Mouse (Mus musculus) hindbrain, embryonic 16.5 days (tissue): Measurements from ENCODE around the gene Tmem14c. TPM values are rescaled to one million over a fixed set of nuclear protein-coding genes. Genes with fewer than 3 reads are reported as not detected.

ENCODE experiments used
- ATAC-seq: fragments of 200-750 bp; cut with Nextera tagmentation; 2 replicates; pipeline ENCODE4 v1.8.0; 2017; ENCODE audit warnings: moderate TSS enrichment, moderate library complexity
- H3K27ac ChIP-seq: fragments of 300-500 bp; sonication (generic); 2 replicates; pipeline ENCODE4 v1.5.1; 2014; ENCODE audit warnings: low read depth, mild to moderate bottlenecking, control low read depth, low read length, moderate library complexity
- H3K27me3 ChIP-seq: fragments of 300-500 bp; sonication (generic); replicated peaks from 2 replicates; pipeline ENCODE4 v1.6.1; 2014; ENCODE audit warnings: low read length; ENCODE audit not compliant: control insufficient read depth, insufficient read depth
- H3K36me3 ChIP-seq: fragments of 300-500 bp; sonication (generic); 2 replicates; pipeline ENCODE4 v1.6.1; 2014; ENCODE audit warnings: mild to moderate bottlenecking, low read length, moderate library complexity, mixed read lengths; ENCODE audit not compliant: control insufficient read depth, insufficient read depth
- H3K4me1 ChIP-seq: fragments of 300-500 bp; sonication (generic); 2 replicates; pipeline ENCODE4 v1.6.1; 2014; ENCODE audit warnings: low read depth, low read length; ENCODE audit not compliant: control insufficient read depth, insufficient read depth
- H3K4me2 ChIP-seq: fragments of 300-500 bp; sonication (generic); 2 replicates; pipeline ENCODE4 v1.6.1; 2014; ENCODE audit warnings: mild to moderate bottlenecking, low read length, control low read depth, moderate library complexity
- H3K4me3 ChIP-seq: fragments of 300-500 bp; sonication (generic); 2 replicates; pipeline ENCODE4 v1.5.1; 2014; ENCODE audit warnings: mild to moderate bottlenecking, low read length, control low read depth, moderate library complexity
- H3K9ac ChIP-seq: fragments of 300-500 bp; sonication (generic); 2 replicates; pipeline ENCODE4 v1.6.1; 2014; ENCODE audit warnings: low read depth, mild to moderate bottlenecking, control low read depth, low read length, moderate library complexity
- H3K9me3 ChIP-seq: fragments of 300-500 bp; sonication (generic); 2 replicates; pipeline ENCODE4 v1.6.1; 2014; ENCODE audit warnings: mild to moderate bottlenecking, low read length, moderate library complexity; ENCODE audit not compliant: control insufficient read depth
- WGBS: fragments of 180-500 bp; shearing (Covaris S2); extraction: QIAGEN DNeasy Blood & Tissue Kit; methylation state at CpG from one replicate; pipeline ENCODE4 v1.1.7; 2014; 5-methylcytosine and 5-hydroxymethylcytosine counted together
- polyA plus RNA-seq: library from polyadenylated mRNA; unstranded; fragments of >200 nt; fragmentation: Nextera tagmentation; extraction: Ambion mirVana; gene quantifications from 2 replicates; pipeline ENCODE4 v1.2.1, GENCODE M21; 2015

The Tmem14c gene
- polyA plus RNA-seq, 1 experiment from 2014 or later: 139 TPM

- H3K9ac ChIP-seq: no peak overlapping the region
- no peak overlapping the region for H3K27ac ChIP-seq
- 92% methylated on average over 4 of the region's 4 CpGs for WGBS
- H3K4me3 ChIP-seq: no peak overlapping the region
- H3K9me3 ChIP-seq: no peaks in the 10 kb centered on the region
- no peak overlapping the region for H3K4me2 ChIP-seq
- no peaks in the 10 kb centered on the region for H3K27me3 ChIP-seq
- no peaks in the 10 kb centered on the region for H3K36me3 ChIP-seq
- no peaks in the 10 kb centered on the region for H3K4me1 ChIP-seq
- ATAC-seq: no peak
These were observed 51.5 kb downstream of the Tmem14c start for GRCm38 (mm10) chr13:41067618-41068017.

- H3K27me3 ChIP-seq: no peaks in the 10 kb centered on the region
- H3K4me1 ChIP-seq: no peaks in the 10 kb centered on the region
- ATAC-seq: no peak
- WGBS: 86% methylated on average over 11 of the region's 11 CpGs
- H3K9ac ChIP-seq: no peak overlapping the region
- no peak overlapping the region for H3K4me3 ChIP-seq
- no peak overlapping the region for H3K4me2 ChIP-seq
- H3K9me3 ChIP-seq: no peaks in the 10 kb centered on the region
- H3K27ac ChIP-seq: no peak overlapping the region
- no peaks in the 10 kb centered on the region for H3K36me3 ChIP-seq
These were observed 55.5 kb downstream of the Tmem14c start for GRCm38 (mm10) chr13:41071617-41072016.

Other genes starting within 250 kb of the Tmem14c start
- gene Gcnt2, start 156.5 kb upstream of the Tmem14c start, polyA plus RNA-seq: 5.3 and 7.1 TPM in 2 replicates
- gene Pak1ip1, start 15.3 kb upstream of the Tmem14c start, polyA plus RNA-seq: 55.1 and 55.6 TPM in 2 replicates
- 2.3 and 2.4 TPM in 2 replicates for gene Mak, start 63.4 kb downstream of the Tmem14c start, polyA plus RNA-seq
- not detected in 2 replicates for gene Gcm2, start 94.7 kb downstream of the Tmem14c start, polyA plus RNA-seq
- gene Sycp2l, start 98.0 kb downstream of the Tmem14c start, polyA plus RNA-seq: 0.09 TPM in 1 of 2 replicates, not detected in the other
- 36.4 and 43.1 TPM in 2 replicates for gene Elovl2, start 204.1 kb downstream of the Tmem14c start, polyA plus RNA-seq
- 28.5 and 31.3 TPM in 2 replicates for gene Smim13, start 233.6 kb downstream of the Tmem14c start, polyA plus RNA-seq